Mouse (Mus musculus) lung, adult 2 months (tissue): Measurements from ENCODE around the gene Rbbp6.

Experiments
- CTCF ChIP-seq: fragments of 200-500 bp; IDR thresholded peaks from 2 replicates; pipeline ENCODE4 v1.5.1; 2011; ENCODE audit warnings: mild to moderate bottlenecking, low read length, control low read depth; ENCODE audit not compliant: insufficient read depth
- POLR2A ChIP-seq: fragments of 200-500 bp; IDR thresholded peaks from 2 replicates; pipeline ENCODE4 v1.6.1; 2011; ENCODE audit warnings: low read depth, mild to moderate bottlenecking, control low read depth, low read length, borderline replicate concordance; ENCODE audit errors: extremely low read depth

- TF ChIP-seq POLR2A (no peak), CTCF (no peak)
These were observed 59.6 kb downstream of the Rbbp6 start for GRCm38 (mm10) chr7:123025123-123025522.
